Mouse (Mus musculus) liver, postnatal 0 days (tissue): ENCODE results near the gene Kcnk1.

Experiments
- CTCF ChIP-seq: sonication (generic); IDR thresholded peaks from 2 replicates; pipeline ENCODE4 v1.5.1; 2016; ENCODE audit warnings: antibody characterized with exemption, low read depth
- EP300 ChIP-seq: IDR thresholded peaks from 2 replicates; pipeline ENCODE4 v1.6.1; 2016; ENCODE audit warnings: antibody characterized with exemption, low read depth, mild to moderate bottlenecking

DNA sequence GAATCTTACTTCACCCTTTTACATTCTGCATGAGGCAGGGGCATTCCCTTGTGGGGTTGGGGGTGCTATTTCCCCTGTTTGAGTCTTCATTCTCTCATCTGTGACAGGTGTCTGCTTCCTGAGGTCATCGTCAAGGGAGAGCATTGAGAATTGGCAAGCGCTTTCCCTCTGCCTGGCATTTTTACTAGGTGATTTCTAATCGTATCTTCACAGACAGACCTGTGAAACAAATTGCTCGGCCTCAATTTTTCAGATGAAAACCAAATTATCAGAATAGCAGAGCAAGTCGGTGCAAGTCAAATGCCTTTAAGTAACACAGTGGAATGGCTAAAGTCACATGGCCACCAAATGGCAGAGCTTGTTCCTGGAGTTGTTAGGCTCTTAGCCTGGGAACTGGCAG lies 41.4 kb downstream of the Kcnk1 start:
- no peak for TF ChIP-seq CTCF
- no peak for TF ChIP-seq EP300
